Mouse (Mus musculus) cerebellum, adult 9-11 months (tissue): ENCODE measurements around the gene Kcnh4.
A peak's percentile ranks its signal among the peaks of the same experiment; 100 is the strongest.

Experiments used
- DNase-seq: peaks from one replicate; pipeline ENCODE4 v3.0.0; 2022

Gene Kcnh4

GRCm38 (mm10) chr11:100762831-100763230 is 3.1 kb upstream of the Kcnh4 start, which contains the start of gene Hcrt:
Gene Hcrt, minus strand, starts transcription at chr11:100762931.
- no peak for DNase-seq

GRCm38 (mm10) chr11:100761547-100762045 is 1.9 kb upstream of the Kcnh4 start:
- peak; percentile 90 for DNase-seq

DNA sequence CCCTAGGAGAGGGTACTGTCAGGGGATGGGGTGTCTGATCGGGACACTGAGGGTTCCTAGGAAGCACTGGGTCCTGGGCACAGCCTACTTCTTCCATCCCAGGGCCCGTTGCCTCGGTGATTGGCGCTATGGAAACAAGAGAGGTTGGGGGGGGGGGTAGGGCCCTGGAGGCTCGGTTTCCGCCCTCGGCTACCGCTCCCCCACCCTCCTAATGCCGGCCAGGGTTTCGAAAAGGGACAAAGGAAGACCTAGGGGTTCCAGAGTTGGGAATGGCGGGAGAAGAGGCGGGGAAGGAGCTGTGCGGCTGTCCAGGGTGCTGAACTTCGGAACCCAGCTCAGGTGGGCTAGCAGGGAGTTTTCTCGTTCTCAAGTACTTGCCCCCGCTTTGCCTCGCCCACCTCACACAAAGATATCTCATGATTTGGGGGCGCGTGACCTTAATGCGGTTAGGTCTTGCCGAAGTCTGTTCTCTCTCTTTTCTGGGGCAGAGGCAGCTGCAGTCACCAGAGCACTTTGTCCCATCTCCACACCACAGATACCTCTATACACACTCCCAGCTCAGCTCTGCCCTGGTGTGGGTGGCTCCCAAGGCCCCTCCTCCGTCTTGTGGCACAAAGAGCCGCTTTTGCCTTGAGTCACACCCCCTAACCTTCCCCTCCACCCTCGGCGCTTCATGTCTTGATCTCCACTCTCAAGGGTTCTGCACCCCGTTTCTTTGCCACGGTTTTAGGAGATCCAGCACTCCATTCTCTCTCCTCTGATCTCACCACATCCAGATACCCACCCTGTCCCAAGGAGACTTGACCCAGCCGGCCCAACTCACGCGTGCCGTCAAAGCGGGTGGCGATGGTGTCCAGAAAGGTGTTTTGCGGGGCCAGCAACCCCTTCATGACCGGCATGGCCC is 783 bp downstream of the Kcnh4 start:
- no peak for DNase-seq

DNA sequence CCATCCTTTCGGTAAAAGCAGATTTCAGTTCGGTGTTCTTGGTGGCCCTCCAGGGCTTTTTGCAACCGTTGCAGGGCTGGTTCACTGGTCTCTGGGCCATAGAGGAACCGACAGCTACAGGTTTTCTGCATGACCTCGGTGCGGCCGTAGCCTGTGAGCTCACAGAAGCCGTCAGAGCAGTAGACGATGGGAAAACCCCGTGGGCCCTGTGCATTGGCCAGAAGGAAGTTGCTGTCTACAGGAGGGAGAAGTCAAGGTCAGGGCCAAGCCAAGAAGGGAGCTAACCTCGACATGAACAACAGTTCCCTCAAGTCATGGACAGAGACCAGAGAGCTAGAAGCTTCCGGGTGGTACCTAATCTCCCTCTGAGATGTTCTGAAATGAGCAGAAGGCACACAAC is 2.2 kb downstream of the Kcnh4 start:
- no peak for DNase-seq

- DNase-seq: no peak
Measured at GRCm38 (mm10) chr11:100756476-100756875, 3.3 kb downstream of the Kcnh4 start.

DNA sequence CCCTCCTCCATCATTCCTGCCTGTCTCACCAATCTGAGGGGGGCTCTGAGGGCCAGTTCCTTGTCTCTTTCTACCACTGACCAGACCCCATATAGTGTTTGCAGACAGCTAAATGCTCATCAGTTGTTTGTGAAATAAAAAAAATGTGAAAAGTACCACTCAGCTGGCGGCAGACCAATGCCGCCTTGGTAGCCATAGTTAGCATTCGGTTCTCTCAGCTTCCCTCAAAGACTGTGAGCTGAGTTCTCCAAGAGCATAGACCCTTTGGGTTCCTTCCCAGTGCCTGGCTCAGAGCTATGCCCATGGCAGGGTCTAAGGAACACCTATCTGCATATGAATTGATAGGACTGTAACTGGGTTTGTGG is 5.1 kb downstream of the Kcnh4 start:
- no peak for DNase-seq

DNA sequence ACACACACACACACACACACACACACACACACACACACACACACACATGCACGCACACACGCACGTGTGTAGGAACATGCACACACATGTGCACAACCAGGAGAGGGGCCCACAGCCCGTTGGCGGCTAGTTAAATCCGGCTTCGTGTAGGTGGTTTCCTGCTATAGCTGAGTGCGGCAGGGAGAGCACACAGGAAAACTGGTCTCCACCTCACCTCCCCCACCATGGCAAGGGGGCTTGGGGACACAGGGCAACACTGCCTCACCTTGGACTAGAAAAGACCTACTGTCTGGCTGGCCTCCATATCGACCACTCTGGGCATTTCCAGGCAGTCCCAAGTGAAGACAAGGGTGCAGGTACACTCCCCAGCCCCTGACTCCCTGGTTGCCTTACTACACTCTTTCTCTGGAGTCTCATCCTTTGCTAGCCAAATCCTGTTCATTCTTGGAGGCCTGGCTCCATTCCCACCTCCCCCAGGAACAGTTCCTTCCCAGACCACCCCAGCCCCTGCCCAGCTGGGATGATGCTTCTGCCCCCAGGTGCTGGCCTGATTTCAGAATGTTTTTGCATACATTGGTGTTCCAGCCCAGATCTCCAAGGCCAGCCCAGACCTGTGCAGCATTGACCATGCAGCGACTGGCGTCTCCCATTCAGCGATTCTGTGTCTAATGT is 5.6 kb downstream of the Kcnh4 start:
- no peak for DNase-seq

GRCm38 (mm10) chr11:100752294-100752693 is 7.4 kb downstream of the Kcnh4 start:
- DNase-seq: no peak

GRCm38 (mm10) chr11:100750127-100750526 is 9.6 kb downstream of the Kcnh4 start:
- DNase-seq: no peak

GRCm38 (mm10) chr11:100749469-100749868 is 10.3 kb downstream of the Kcnh4 start:
- no peak for DNase-seq

GRCm38 (mm10) chr11:100748620-100749019 is 11.1 kb downstream of the Kcnh4 start:
- no peak for DNase-seq

- no peak for DNase-seq
Measured at GRCm38 (mm10) chr11:100747114-100747513, 12.6 kb downstream of the Kcnh4 start.

DNA sequence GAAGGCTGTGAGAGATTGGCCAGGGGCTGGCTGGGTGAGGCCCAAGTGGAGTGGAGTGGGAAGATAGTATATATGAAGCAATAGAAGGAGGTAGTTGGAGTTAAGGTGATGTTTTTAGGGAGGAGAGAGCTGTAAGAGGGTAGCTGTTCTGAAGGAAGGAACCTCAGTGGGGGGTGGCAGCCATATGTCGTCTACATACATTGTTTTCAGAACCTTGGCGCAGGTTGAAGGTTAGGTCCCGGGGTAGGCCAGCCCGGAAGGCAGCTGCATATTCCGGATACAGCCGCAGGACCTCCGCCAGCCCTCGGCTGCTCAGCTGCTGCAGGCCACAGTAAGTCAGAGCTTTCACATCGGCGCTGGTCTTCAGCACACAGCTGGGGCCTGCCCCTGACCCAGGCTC is 13.2 kb downstream of the Kcnh4 start:
- no peak for DNase-seq

- peak; percentile 62 for DNase-seq
Measured at GRCm38 (mm10) chr11:100745085-100745484, 14.7 kb downstream of the Kcnh4 start.

DNA sequence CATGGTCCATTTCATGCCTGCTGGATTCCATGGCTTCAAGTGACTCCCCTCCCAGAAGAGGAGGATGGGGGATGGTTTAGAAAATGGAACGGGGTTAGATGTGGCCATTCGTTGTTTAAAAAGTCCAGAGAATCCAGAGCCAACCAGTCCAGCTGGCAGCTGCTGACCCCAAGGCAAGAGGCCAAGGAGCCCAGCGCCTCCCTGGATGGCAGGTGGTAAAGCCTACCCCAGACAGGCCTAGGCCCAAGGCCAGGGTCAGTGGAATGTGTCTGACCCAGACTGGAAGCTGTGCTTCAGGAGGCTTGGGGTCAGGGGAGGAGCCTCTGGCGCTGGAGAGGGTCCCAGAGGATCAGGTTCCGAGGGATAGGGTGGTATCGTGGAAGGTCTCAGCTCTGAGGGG is 18.4 kb downstream of the Kcnh4 start:
- peak; percentile 59 for DNase-seq

- peak; percentile 55 for DNase-seq
Measured at GRCm38 (mm10) chr11:100738749-100739148, 21.0 kb downstream of the Kcnh4 start.

- DNase-seq: peak; percentile 100
Measured at GRCm38 (mm10) chr11:100738066-100738604, 21.6 kb downstream of the Kcnh4 start, which contains the start of gene Rab5c. Gene Rab5c, minus strand, starts transcription at chr11:100738215.

DNA sequence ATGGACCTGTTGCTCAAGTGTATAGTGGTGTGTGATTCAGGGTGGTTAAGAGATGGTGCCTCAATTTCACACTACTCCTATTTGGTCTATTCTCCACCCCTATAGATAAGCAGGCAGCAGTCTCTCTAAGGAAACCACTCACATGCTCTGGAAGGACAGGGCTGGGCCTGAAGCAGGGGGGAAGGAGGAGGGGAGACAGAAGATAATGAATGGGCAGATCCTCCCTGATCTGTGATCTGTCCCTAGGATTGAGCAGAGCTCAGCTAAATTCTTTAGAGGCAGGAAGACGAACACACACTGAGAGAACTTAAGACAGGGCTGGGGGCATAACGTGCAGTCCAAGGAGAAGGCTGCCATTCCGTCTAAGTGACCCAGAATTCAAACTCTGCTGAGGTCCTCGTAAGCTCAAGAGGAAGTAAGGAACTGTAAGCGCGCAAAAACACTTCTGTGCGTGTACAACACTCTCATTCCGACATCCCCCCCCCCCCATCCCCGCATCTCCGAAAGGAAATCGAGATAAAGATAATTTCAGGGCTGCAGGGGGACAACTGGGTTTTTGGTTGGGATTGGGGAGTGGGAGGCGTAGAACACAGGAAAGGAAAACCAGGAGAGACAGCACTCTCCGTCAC is 22.5 kb downstream of the Kcnh4 start:
- no peak for DNase-seq

DNA sequence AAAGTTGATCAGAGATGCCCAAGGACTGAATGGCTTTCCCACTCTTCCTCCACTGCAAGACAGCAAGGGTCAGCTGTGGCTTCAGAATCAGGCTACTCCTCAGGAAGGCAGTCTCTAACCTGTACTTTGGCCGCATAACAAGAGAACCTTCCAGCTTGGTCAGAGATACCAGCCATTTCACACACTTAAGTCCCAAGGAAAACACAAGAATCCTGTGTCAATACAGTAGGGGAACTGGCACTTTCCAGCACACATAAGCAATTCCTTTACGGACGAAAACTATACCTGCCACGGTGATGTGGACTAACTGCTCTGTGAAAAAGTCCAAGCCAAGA is 23.0 kb downstream of the Kcnh4 start:
- no peak for DNase-seq

GRCm38 (mm10) chr11:100735954-100736745 is 23.6 kb downstream of the Kcnh4 start:
- DNase-seq: no peak

GRCm38 (mm10) chr11:100735134-100735865 is 24.4 kb downstream of the Kcnh4 start:
- no peak for DNase-seq
